Mouse (Mus musculus) liver, embryonic 14 days (tissue): ENCODE measurements around the gene Ppp1r32. TPM values are rescaled to one million over a fixed set of nuclear protein-coding genes. Genes with fewer than 3 reads are reported as not detected.

ENCODE experiments used
- polyA plus RNA-seq: library from polyadenylated mRNA; depleted of rRNA; stranded (reverse); fragments of >200 nt; gene quantifications from 2 replicates; pipeline ENCODE4 v1.2.3, GENCODE M21; 2012; rRNA removed

Gene Ppp1r32
- 0.15 and 0.28 TPM in 2 replicates for polyA plus RNA-seq

DNA sequence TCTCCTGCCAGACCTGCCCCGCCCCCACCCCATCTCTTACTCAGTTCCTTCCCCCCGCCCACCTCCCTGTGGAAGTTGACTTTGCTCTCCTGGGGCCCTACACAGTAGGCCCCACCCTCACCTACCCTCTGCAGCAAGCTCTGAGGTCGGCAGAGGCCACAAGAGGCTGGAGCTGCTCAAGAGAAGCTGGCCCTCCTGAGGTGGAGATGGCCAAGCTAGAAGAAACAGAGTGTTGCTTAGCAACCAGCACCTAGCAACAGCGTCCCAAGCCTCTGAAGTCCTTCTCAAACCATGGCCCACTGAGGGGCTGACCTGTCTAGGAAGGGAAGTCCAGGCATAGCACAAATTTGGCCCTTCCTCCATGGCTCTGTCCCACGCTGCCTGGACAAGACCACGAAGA, at the start of gene Ppp1r32:
TSS of gene Ppp1r32 (minus strand) at position 226 of the 400 bp plus-strand sequence.

DNA sequence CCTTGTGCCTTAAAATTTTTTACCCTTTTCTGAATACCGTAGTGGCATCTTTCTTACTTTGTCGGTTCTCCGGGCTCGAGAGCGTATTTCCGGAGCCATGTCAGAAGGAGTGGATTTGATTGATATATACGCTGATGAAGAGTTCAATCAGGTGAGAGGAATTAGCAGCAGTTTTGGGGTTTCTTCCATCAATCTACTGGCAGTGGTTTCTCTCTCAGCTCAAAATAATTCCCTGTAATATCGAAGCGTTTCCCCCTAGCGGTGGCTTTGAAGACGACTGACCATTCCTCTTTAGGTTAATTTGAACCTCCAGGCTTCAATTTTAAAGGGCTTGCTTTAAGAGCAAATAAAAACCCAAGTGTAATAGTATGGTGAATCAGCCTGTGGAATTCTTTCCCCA, 43.2 kb upstream of the Ppp1r32 start, which contains the start of gene Sdhaf2:
TSS of gene Sdhaf2 (minus strand) at position 233 of the 400 bp plus-strand sequence.

DNA sequence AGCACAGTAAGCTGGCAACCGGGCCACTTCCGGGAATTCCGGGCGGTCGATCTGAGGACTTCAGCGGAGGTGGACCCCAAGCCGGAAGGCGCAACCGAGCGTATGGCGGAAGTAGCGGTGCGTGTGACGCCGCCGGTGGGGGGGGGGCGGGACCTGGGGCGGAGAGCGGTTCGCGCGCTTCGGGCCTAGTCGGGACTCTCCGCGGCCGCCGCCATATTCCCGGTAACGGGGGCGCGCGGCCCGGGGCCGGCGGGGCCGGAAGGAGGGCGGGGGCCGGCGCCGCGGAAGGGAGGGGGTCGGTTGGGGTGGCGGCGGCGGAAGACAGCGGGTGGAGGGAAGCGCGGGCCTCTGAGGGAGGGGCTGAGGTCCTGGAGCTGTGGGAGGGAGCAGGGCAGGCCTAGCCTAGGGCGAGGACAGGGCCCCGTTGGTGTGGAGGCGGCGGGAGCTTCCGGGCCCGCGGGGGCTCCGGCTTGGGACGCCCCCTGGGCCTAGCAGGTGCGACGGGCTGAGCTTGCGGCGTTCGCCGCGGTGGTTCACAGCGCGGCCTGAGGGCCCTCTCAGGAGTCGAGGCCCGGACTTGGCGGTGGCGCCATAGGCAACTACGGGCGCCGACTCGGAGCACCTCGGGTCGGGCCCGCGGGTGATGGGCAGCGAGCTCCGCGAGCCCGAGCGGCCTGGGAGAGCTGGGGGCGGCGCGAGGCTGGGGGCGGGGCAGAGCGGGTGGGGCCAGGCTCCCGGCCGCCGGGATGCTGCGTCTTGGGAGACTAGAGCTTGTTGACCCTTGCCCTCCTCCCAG, 42.6 kb upstream of the Ppp1r32 start, which contains the start of gene Cpsf7:
TSS of gene Cpsf7 (plus strand) at position 161 of the 796 bp plus-strand sequence.

DNA sequence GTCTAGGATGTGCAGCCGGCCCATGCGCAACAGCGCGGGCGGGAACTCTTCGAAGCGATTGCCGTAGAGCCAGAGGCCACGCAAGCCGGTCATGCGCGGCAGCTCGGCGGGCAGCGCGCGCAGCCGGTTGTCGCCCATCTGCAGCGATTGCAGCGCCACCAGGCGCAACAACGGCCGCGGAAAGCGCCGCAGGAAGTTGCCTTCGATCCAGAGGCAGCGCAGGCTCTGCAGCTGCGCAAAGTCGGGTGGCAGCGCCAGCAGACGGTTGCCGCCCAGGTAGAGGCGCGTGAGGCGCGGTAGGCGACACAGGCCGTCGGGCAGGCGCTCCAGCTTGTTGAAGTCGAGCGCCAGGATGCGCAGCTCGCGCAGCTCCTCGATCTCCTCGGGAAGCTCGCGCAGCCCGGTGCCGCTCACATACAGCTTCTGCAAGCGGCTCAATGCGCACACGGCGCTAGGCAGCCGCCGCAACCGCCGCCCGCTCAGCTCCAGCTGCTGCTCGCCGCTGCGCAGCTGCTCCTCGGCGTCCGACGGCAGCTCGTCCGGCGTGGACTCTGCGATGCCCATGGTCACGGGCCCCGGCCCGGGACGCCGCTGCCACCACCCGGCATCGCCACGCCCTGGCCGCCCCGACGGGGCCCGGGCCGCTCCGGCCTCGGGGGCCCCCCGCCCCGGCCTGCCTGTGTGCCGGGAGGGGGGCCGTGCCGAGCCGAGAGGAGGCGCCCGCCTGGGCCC, 25.8 kb downstream of the Ppp1r32 start, which contains the start of gene Lrrc10b:
TSS of gene Lrrc10b (minus strand) at position 722 of the 732 bp plus-strand sequence.

Other genes starting within 250 kb of the Ppp1r32 start
- 4.8 and 5.8 TPM in 2 replicates for gene Myrf, start 242.2 kb downstream of the Ppp1r32 start, polyA plus RNA-seq
- gene Dagla, start 178.1 kb downstream of the Ppp1r32 start, polyA plus RNA-seq: 0.33 TPM in 2 replicates
- 0.22 and 0.27 TPM in 2 replicates for gene Syt7, start 93.8 kb downstream of the Ppp1r32 start, polyA plus RNA-seq
- gene Lrrc10b, start 25.5 kb downstream of the Ppp1r32 start, polyA plus RNA-seq: 0.02 and 0.03 TPM in 2 replicates
- gene Cpsf7, start 42.3 kb upstream of the Ppp1r32 start, polyA plus RNA-seq: 21.9 and 25.9 TPM in 2 replicates
- gene Sdhaf2, start 43.2 kb upstream of the Ppp1r32 start, polyA plus RNA-seq: 19.4 and 23.6 TPM in 2 replicates
- 8.9 and 10.5 TPM in 2 replicates for gene Tmem216, start 73.3 kb upstream of the Ppp1r32 start, polyA plus RNA-seq
- 8.3 and 10.2 TPM in 2 replicates for gene Cyb561a3, start 94.2 kb upstream of the Ppp1r32 start, polyA plus RNA-seq
- 7.6 and 8.8 TPM in 2 replicates for gene Tmem138, start 94.4 kb upstream of the Ppp1r32 start, polyA plus RNA-seq
- gene Ddb1, start 122.4 kb upstream of the Ppp1r32 start, polyA plus RNA-seq: 86.3 and 108 TPM in 2 replicates
- gene Tkfc, start 122.7 kb upstream of the Ppp1r32 start, polyA plus RNA-seq: 10.6 and 12.6 TPM in 2 replicates
- gene Vwce, start 151.3 kb upstream of the Ppp1r32 start, polyA plus RNA-seq: 5.1 and 7.6 TPM in 2 replicates
- gene Pga5, start 195.1 kb upstream of the Ppp1r32 start, polyA plus RNA-seq: 0.02 and 0.07 TPM in 2 replicates
- gene Vps37c, start 205.8 kb upstream of the Ppp1r32 start, polyA plus RNA-seq: 5.3 and 5.9 TPM in 2 replicates